ENCODE assay signal across 23 mouse cellular contexts in the genomic region with DNA sequence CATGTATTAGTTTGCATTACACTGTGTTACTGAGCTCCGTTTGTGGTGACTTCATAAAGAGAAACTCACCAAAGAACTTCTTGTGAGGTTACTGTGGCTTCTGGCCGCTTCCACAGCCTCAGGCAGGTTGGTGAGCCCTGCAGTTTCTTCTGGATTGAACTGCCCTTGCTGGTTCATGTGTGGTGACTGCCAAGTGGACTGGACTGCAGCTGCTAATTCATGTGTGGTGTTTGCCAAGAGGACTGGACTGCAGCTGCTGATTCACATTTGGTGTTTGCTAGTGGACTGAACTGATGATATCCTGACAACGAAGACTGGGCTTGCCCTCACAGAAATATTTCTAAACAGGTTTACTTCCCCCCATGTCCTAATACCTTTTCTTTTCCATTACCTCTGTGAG.
DNase-seq lines count a peak whose midpoint lies in the region; ATAC-seq and TF ChIP-seq lines count a peak whose summit lies in the region.
"Had no signal": no experiment of that assay in that cellular context is flagged by ENCODE, and none has a peak within 500 bp of the region (broad histone marks: within the 10 kb centered on the region; RNA-seq: fewer than 3 reads in every experiment).

No protein-coding gene starts in this region.

- no peak overlapping the region for H3K9ac ChIP-seq in liver, adult 2 months (ENCODE audit: low read depth, low read length)
- no peak overlapping the region for H3K9ac ChIP-seq in liver, embryonic 11.5 days (ENCODE audit: low read depth, low read length)

- no peaks in the 10 kb centered on the region for H3K9me3 ChIP-seq in liver, embryonic 11.5 days (ENCODE audit: control insufficient read depth, low read length)
- H3K9me3 ChIP-seq: G1E had no signal

- TF ChIP-seq POLR2A in liver, adult 2 months (IDR thresholded peaks at IDR 0.05; ENCODE audit: extremely low read depth, insufficient read depth, low read length): no peak
- TF ChIP-seq POLR2A in testis, adult 2 months (IDR thresholded peaks at IDR 0.05; ENCODE audit: control insufficient read depth, low read depth, low read length): no peak

- intact Hi-C loops in heart, postnatal 36 days (cut with DNase I): no loop called here
- intact Hi-C loops in left cerebral cortex, postnatal 4 days (cut with DNase I): no loop called here

- no peaks in the 10 kb centered on the region; the same call in 1 of the 2 replicates for H3K4me1 ChIP-seq in liver, adult 2 months (ENCODE audit: control insufficient read depth, insufficient read depth, low read length)
- no peaks in the 10 kb centered on the region for H3K4me1 ChIP-seq in liver, embryonic 11.5 days (replicated peaks; ENCODE audit: control insufficient read depth, insufficient read depth, low read length)
- no peaks in the 10 kb centered on the region for H3K4me1 ChIP-seq in testis, adult 2 months (ENCODE audit: control insufficient read depth, insufficient read depth, low read length)

- peaks cover 8% of the 10 kb centered on the region; the same call in 1 of the 2 replicates for H3K36me3 ChIP-seq in liver, adult 2 months (ENCODE audit: control insufficient read depth, insufficient read depth, low read length)
- H3K36me3 ChIP-seq in liver, embryonic 11.5 days (ENCODE audit: control insufficient read depth, insufficient read depth, low read length): no peaks in the 10 kb centered on the region
- no peaks in the 10 kb centered on the region for H3K36me3 ChIP-seq in testis, adult 2 months (ENCODE audit: control insufficient read depth, insufficient read depth, low read length)

- H3K4me3 ChIP-seq in liver, adult 2 months (ENCODE audit: insufficient read depth, low read depth, low read length): no peak overlapping the region
- no peak overlapping the region for H3K4me3 ChIP-seq in liver, embryonic 11.5 days (ENCODE audit: low read depth, low read length)
- H3K4me3 ChIP-seq in testis, adult 2 months (ENCODE audit: control insufficient read depth, low read depth, low read length): no peak overlapping the region

- TF ChIP-seq CTCF in liver, adult 2 months (IDR thresholded peaks at IDR 0.05; ENCODE audit: low read depth, low read length): no peak
- no peak for TF ChIP-seq CTCF in testis, adult 2 months (IDR thresholded peaks at IDR 0.05; ENCODE audit: control insufficient read depth, insufficient read depth, insufficient replicate concordance, low read depth, low read length)

- no peak overlapping the region for H3K4me2 ChIP-seq in liver, embryonic 11.5 days

- no peak for ATAC-seq in liver, embryonic 11.5 days (replicated peaks; ENCODE audit: low FRiP score)
- ATAC-seq: activated CD4-positive, CD25-positive, alpha-beta regulatory T cell, adult 4 months; CD4-positive, CD25-positive, alpha-beta regulatory T cell, adult 4 months; Patski had no signal

- no peaks in the 10 kb centered on the region for H3K27me3 ChIP-seq in liver, adult 2 months (ENCODE audit: control insufficient read depth, insufficient read depth, low read length)
- no peaks in the 10 kb centered on the region for H3K27me3 ChIP-seq in liver, embryonic 11.5 days (replicated peaks; ENCODE audit: control insufficient read depth, insufficient read depth, low read length)
- H3K27me3 ChIP-seq in testis, adult 2 months (ENCODE audit: control insufficient read depth, insufficient read depth, low read length): no peaks in the 10 kb centered on the region
- H3K27me3 ChIP-seq: CH12.LX, Patski had no signal

- peak; percentile 90 for DNase-seq in heart, adult 11 months
- DNase-seq in heart, postnatal 36 days: no peak
- DNase-seq in liver, adult 2 months (ENCODE audit: extremely low read depth, low read depth, low spot score): peak; percentile 69
- DNase-seq in liver, embryonic 11.5 days (ENCODE audit: low spot score): no peak
- no peak for DNase-seq in testis, postnatal 10 days (ENCODE audit: low spot score)
- DNase-seq in 3T3-L1 (ENCODE audit: low read depth, low spot score): peak; percentile 4
- no peak for DNase-seq in left cerebral cortex, postnatal 4 days
- DNase-seq: adrenal gland, adult 2 months; adrenal gland, adult 8-10 months; adrenal gland, postnatal 10 days; adrenal gland, postnatal 14 days; adrenal gland, postnatal 25 days; adrenal gland, postnatal 36 days; B cell, adult 2 months; cerebellum, adult 11 months; cerebellum, adult 11-12 months; cerebellum, adult 18-20 months had no signal

- peaks cover 8% of the 10 kb centered on the region; the same call in 1 of the 2 replicates for H3K79me2 ChIP-seq in liver, adult 2 months (ENCODE audit: control insufficient read depth, insufficient read depth, low read length)

- H3K27ac ChIP-seq in liver, adult 2 months (replicated peaks; ENCODE audit: insufficient read depth, low read depth, low read length): no peak overlapping the region
- H3K27ac ChIP-seq in liver, embryonic 11.5 days (ENCODE audit: low read depth, low read length): no peak overlapping the region
- peak overlapping the region; percentile 39; the same call in 1 of the 2 replicates for H3K27ac ChIP-seq in testis, adult 2 months (ENCODE audit: control insufficient read depth, insufficient read depth, low read depth, low read length)

- WGBS in liver, adult 2 months: 70% methylated on average over 3 of the region's 3 CpGs
- WGBS in liver, embryonic 11.5 days: 92% methylated on average over 3 of the region's 3 CpGs

Comparison
In these comparisons a context has a peak if more than half of its experiments do, and no peak if none do; other contexts are left out.
1. DNase-seq: peak in heart, adult 11 months (single experiment), liver, adult 2 months (single experiment) and 3T3-L1 (single experiment); none in heart, postnatal 36 days (0 of 2), liver, embryonic 11.5 days (single experiment), testis, postnatal 10 days (single experiment) and left cerebral cortex, postnatal 4 days (single experiment).